Mouse (Mus musculus) ES-Bruce4 (cell line): Measurements from ENCODE around the gene Apoa5. TPM values are rescaled to one million over a fixed set of nuclear protein-coding genes. Genes with fewer than 3 reads are reported as not detected.

ENCODE experiments used
- H3K27ac ChIP-seq: 2 replicates; pipeline ENCODE4 v1.5.1; 2012; ENCODE audit warnings: low read length, inconsistent platforms; ENCODE audit not compliant: insufficient read depth
- H3K27me3 ChIP-seq: 2 replicates; pipeline ENCODE4 v1.6.1; 2012; ENCODE audit warnings: mild to moderate bottlenecking, low read length, inconsistent platforms; ENCODE audit not compliant: control insufficient read depth, poor library complexity, insufficient read depth, severe bottlenecking
- H3K36me3 ChIP-seq: 2 replicates; pipeline ENCODE4 v1.6.1; 2012; ENCODE audit warnings: inconsistent platforms, mild to moderate bottlenecking, low read length, moderate library complexity; ENCODE audit not compliant: control insufficient read depth, poor library complexity, insufficient read depth, severe bottlenecking
- H3K4me1 ChIP-seq: one replicate; pipeline ENCODE4 v1.8.1; 2011; ENCODE audit warnings: low read length; ENCODE audit not compliant: control insufficient read depth, insufficient read depth
- H3K4me3 ChIP-seq: 2 replicates; pipeline ENCODE4 v1.5.1; 2011; ENCODE audit warnings: low read depth, mild to moderate bottlenecking, low read length
- H3K9ac ChIP-seq: 2 replicates; pipeline ENCODE4 v1.6.1; 2012; ENCODE audit warnings: low read depth, mild to moderate bottlenecking, inconsistent platforms; ENCODE audit not compliant: poor library complexity, severe bottlenecking
- H3K9me3 ChIP-seq: replicated peaks from 2 replicates; pipeline ENCODE4 v1.6.1; 2012; ENCODE audit warnings: mild to moderate bottlenecking, low read length, inconsistent platforms; ENCODE audit not compliant: control insufficient read depth, poor library complexity, insufficient read depth, severe bottlenecking
- CTCF ChIP-seq: IDR thresholded peaks from one replicate; pipeline ENCODE4 v1.8.1; 2011; ENCODE audit warnings: low read depth, low read length
- EP300 ChIP-seq: IDR thresholded peaks from 2 replicates; pipeline ENCODE4 v1.6.1; 2011; ENCODE audit warnings: low read depth, low read length; ENCODE audit not compliant: insufficient read depth
- POLR2A ChIP-seq: IDR thresholded peaks from one replicate; pipeline ENCODE4 v1.8.1; 2011; ENCODE audit warnings: low read length; ENCODE audit not compliant: insufficient read depth
- polyA plus RNA-seq: library from polyadenylated mRNA; stranded (reverse); fragments of >200 nt; gene quantifications from 2 replicates; pipeline ENCODE4 v1.2.4, GENCODE M21; 2011; ENCODE audit warnings: low read depth; ENCODE audit not compliant: missing spikeins, insufficient read depth, insufficient read length

Gene Apoa5
- polyA plus RNA-seq, 1 experiment = not detected

- Histone ChIP-seq H3K4me1 (peaks cover 4% of the 10 kb centered on the region), H3K4me3 (no peak overlapping the region), H3K27me3 (no peaks in the 10 kb centered on the region), H3K9me3 (no peaks in the 10 kb centered on the region), H3K27ac (no peak overlapping the region), H3K36me3 (peaks cover 9% of the 10 kb centered on the region; the same call in 1 of the 2 replicates), H3K9ac (no peak overlapping the region)
- TF ChIP-seq EP300 = no peak
- peak; percentile 86 for TF ChIP-seq CTCF
Observed at GRCm38 (mm10) chr9:46302142-46302541, 33.7 kb downstream of the Apoa5 start.

DNA sequence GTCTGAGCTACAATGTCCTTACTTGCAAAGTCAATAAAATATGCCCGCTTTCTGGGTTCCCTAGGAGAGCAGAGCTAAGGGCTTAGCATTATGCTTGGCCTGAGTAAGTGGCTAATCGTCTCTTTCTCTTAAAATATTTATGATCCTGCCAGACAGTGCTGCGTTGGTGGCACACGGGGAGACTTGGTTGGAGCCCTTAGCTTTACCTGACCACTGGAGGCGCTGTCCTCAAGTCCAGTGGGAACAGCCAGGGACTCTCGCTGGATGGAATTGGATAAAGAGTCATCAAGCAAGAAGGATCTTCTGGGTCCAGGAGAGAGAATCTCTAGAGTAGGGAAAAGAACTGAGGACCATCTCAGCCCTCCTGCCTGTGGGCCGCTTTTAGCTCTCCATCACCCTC, 40.7 kb downstream of the Apoa5 start:
- Histone ChIP-seq H3K4me3 (no peak overlapping the region), H3K9ac (no peak overlapping the region), H3K27ac (no peak overlapping the region), H3K4me1 (peaks cover 4% of the 10 kb centered on the region), H3K27me3 (no peaks in the 10 kb centered on the region), H3K9me3 (no peaks in the 10 kb centered on the region), H3K36me3 (no peaks in the 10 kb centered on the region)
- no peak for TF ChIP-seq POLR2A
- TF ChIP-seq EP300 = no peak
- TF ChIP-seq CTCF = peak; percentile 85

DNA sequence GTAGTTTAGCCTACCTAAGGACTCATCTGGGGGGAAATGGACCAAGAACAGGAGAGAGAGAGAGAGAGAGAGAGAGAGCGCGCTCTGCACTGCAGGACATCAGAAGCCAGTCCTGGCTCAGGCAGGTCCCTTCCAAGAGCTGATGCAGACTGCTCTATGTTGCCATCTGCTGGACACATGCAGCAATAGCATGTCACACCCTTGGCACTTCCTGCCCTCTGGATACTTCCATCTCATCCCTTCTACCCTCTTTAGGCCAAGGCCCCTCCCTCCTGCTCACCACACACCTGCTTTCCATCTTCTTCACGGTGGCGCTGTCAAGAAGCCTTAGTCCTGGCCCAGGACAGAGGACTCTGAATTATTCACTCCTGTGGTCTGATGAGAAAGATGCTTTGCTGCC, 46.1 kb downstream of the Apoa5 start:
- Histone ChIP-seq H3K4me3 (no peak overlapping the region), H3K9me3 (no peaks in the 10 kb centered on the region), H3K36me3 (no peaks in the 10 kb centered on the region), H3K9ac (no peak overlapping the region), H3K4me1 (no peaks in the 10 kb centered on the region), H3K27ac (no peak overlapping the region), H3K27me3 (no peaks in the 10 kb centered on the region)
- TF ChIP-seq POLR2A (no peak), CTCF (peak; percentile 99)

DNA sequence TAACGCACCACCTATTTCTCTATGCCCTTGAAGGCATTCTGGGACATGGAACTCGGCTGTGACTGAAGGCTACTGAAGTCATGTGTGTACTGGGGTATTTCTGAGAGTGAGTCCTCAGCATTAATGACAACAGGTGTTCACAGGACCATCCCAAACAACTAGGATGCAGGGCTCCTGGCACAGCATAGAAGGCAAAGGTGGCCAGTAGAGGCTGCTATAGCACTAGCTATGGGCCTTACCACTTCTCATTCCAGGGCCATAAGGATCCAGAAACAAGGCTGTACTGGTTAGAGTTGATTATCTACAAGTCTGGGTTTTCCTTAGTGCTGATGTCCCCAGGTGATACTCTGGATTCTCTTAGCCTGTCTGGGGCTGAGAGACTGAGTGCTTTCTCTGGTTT, 46.5 kb downstream of the Apoa5 start:
- Histone ChIP-seq H3K4me3 (no peak overlapping the region), H3K27me3 (no peaks in the 10 kb centered on the region), H3K9ac (no peak overlapping the region), H3K27ac (no peak overlapping the region), H3K36me3 (no peaks in the 10 kb centered on the region), H3K9me3 (no peaks in the 10 kb centered on the region), H3K4me1 (no peaks in the 10 kb centered on the region)
- TF ChIP-seq EP300 = no peak
- peak; percentile 29 for TF ChIP-seq CTCF
- no peak for TF ChIP-seq POLR2A

DNA sequence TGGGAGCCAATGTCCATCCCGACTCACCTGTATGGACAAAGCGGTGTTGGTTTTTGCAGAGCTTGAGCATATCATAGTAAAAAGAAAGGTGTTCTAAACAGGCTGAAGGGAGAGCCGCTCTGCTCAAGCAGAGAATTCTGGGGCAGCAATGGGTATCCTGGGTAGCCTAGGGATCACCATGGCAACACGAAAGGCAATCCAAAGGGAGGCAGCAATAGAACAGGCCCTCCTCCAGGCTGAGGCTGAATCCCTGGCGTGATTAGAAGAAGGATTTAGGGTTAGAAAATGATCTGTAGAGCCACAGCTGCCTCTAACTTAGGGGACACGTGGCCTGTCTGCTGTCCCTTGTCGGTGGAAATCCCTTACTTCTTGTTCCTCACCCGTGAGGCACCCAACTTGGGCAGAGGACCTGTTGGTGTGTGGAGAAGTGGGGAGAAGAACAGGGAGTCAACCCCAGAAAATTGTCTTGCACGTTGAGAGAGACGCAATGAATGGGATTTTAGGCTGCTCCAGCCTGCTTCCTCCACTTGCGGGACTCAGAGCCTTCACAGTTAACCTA, 47.5 kb downstream of the Apoa5 start:
- no peak overlapping the region for H3K4me3 ChIP-seq
- no peaks in the 10 kb centered on the region for H3K27me3 ChIP-seq
- H3K4me1 ChIP-seq = no peaks in the 10 kb centered on the region
- TF ChIP-seq POLR2A = no peak
- H3K36me3 ChIP-seq = no peaks in the 10 kb centered on the region
- H3K9me3 ChIP-seq = no peaks in the 10 kb centered on the region
- H3K27ac ChIP-seq = no peak overlapping the region
- no peak overlapping the region for H3K9ac ChIP-seq

DNA sequence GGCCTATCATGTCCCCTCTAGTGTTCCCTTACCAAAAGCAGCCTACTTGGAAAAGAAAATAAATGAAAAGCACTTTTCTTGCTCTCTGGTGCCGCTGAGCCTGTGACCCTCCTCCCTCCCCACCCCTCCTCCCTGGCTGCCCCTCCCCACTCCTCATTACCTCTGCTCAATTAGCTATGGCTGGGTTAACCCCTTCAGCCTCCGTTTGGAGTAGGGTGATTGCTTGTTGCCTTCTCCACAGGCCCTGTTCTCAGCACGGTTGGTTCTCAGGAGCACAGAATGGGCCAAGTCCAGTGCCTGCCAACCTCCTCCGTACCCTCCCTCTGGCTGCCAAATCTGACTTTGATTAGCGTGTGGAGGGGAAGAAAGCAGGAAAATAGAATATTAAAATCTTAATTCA, 48.0 kb downstream of the Apoa5 start:
- Histone ChIP-seq H3K4me1 (no peaks in the 10 kb centered on the region), H3K27me3 (no peaks in the 10 kb centered on the region), H3K9ac (no peak overlapping the region), H3K9me3 (no peaks in the 10 kb centered on the region), H3K4me3 (no peak overlapping the region), H3K27ac (no peak overlapping the region), H3K36me3 (no peaks in the 10 kb centered on the region)
- TF ChIP-seq EP300 (no peak), POLR2A (no peak), CTCF (no peak)
